Mouse (Mus musculus) gastrocnemius, adult 2 months (tissue): ENCODE data around the gene Myo5a. TPM values are rescaled to one million over a fixed set of nuclear protein-coding genes. Genes with fewer than 3 reads are reported as not detected.

Source experiments
- DNase-seq: peaks from one replicate; pipeline ENCODE4 v3.0.0; 2022
- H3K27ac ChIP-seq: fragments of 200-600 bp; 2 replicates; pipeline ENCODE4 v1.8.1; 2022; ENCODE audit warnings: mild to moderate bottlenecking
- H3K4me3 ChIP-seq: fragments of 200-600 bp; 2 replicates; pipeline ENCODE4 v1.8.1; 2022; ENCODE audit warnings: mild to moderate bottlenecking, moderate library complexity
- CTCF ChIP-seq: fragments of 200-600 bp; IDR thresholded peaks from 2 replicates; pipeline ENCODE4 v1.8.1; 2022; ENCODE audit warnings: antibody characterized with exemption, mild to moderate bottlenecking, moderate library complexity
- intact Hi-C: fragments of 180-260 bp; cut with DNase I; formaldehyde crosslinking; loops from one replicate; pipeline ENCODE4 v1.15.1; 2025
- total RNA-seq, 2 experiments: library from RNA; stranded (reverse); gene quantifications; 2 replicates each; pipeline ENCODE4 v1.2.3; 2021

Myo5a gene
- total RNA-seq, 2 experiments from 2014 or later, result 7.2 to 12.1 TPM

DNA sequence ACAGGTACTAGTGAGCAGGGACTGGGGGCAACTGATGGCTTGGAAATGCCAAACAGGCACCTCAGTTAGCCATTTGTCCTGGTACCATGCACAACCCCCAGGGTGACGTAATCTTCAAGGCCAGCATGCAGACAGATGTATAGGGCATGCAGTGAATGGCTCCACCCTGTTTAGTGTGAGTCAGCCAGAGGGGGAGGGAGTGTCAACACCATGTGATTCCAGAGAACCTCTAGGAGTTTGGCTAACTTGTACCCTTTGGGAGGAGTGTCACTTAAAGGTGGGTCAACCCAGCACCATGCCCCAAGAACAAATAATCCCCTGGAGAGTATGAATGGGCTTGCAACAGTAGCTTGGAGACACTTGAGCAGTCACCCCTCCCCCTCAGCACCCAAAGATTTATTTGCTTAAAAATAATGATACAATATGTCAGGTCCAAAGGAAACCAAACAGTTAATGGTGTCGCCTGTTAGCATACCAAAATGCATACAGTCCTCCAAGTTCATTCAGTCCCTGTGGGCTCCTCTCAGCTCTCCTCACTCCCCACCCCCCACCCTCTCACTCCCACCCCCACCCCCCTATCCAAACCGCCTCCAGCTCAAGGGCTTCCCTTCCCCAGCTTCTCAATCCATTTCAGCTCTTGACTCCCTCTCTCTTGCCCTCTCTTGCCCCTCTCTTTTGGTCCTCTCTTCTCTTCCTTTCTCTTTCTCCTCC lies 193.3 kb downstream of the Myo5a start:
- DNase-seq, result no peak
- no peak overlapping the region for H3K27ac ChIP-seq
- intact Hi-C loops, result loop anchor here (5.0 kb wide), 1 partner anchor 37 kb away; no protein-coding TSS in a partner anchor
- H3K4me3 ChIP-seq, result no peak overlapping the region
- no peak for TF ChIP-seq CTCF

DNA sequence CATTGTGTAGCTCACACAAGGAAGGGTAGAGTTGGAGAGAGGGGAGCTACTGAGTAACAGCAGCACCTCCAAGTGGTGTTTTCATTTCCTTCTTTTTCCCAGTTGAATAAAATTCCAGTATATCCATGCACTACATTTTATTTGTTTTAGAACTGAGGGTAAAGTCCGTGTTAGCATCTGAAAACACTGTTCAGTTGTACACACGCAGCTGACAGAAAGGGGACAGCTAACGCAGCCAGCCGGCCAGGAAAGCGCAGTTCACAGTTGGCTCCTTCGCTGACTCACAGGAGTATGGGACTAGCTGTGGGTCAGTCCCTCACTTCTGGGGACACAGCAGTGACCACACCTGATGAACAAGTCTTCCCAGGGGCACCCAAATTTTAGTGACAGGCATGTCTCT lies 196.3 kb downstream of the Myo5a start:
- intact Hi-C loops, result no loop called here
- Histone ChIP-seq H3K4me3 (no peak overlapping the region), H3K27ac (no peak overlapping the region)
- no peak for DNase-seq
- TF ChIP-seq CTCF, result no peak

DNA sequence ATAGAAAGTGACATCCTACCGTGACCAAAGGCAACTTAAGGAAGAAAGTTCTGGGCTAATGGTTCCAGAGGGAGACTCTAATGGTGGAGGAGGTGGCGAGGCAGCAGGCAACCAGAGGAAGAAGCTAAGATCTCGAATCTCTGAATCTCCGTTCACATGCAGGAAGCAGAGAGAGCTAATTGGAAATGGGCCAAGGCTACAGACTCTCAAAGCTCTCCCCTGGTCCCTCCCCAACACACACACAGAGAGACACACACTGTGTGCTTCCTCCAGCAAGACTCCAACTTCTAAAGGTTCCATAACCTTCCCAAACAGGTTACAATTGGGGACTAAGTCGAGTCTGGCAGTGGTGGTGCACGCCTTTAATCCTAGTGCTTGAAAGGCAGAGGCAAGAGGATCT lies 199.6 kb downstream of the Myo5a start:
- intact Hi-C loops, result no loop called here
- no peak for DNase-seq
- TF ChIP-seq CTCF, result no peak
- Histone ChIP-seq H3K4me3 (no peak overlapping the region), H3K27ac (no peak overlapping the region)

DNA sequence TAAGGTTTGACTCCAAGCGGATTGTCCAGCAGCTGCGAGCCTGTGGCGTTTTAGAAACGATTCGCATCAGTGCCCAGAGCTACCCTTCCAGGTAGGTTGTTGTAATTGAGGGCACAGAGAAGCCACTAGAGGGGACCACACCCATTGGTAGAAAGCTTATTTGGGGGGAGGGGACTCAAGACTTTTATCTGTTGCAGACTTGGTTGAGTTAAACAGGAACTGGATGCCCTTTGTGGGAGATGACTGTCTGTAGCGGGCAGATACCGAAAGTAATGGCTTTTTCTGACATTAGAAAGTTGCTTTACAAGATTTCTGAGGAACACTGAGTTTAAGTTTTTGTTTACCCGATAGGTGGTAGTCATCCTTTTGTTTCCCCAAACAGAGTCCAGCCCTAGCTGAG lies 200.7 kb downstream of the Myo5a start:
- no peak for TF ChIP-seq CTCF
- intact Hi-C loops, result no loop called here
- no peak for DNase-seq
- Histone ChIP-seq H3K27ac (no peak overlapping the region), H3K4me3 (no peak overlapping the region)

Other genes with a start within 250 kb of the Myo5a start
- gene Onecut1, start 209.1 kb upstream of the Myo5a start, total RNA-seq, result not detected
- gene Fam214a, start 118.1 kb upstream of the Myo5a start, total RNA-seq, result 10 to 100 TPM; 21.0 to 29.4 TPM
- 100 to 1,000 TPM; 125 to 160 TPM for gene Arpp19, start 33.4 kb upstream of the Myo5a start, total RNA-seq
- gene Myo5c, start 161.0 kb downstream of the Myo5a start, total RNA-seq, result 10 to 100 TPM; 10.8 to 13.6 TPM
- gene Gnb5, start 235.3 kb downstream of the Myo5a start, total RNA-seq, result 10 to 100 TPM in 1 of 2 experiments, 1 to 10 TPM in 1; 7.6 to 15.4 TPM